Mouse (Mus musculus): ENCODE results near the gene Slc25a13. TPM values are rescaled to one million over a fixed set of nuclear protein-coding genes. Genes with fewer than 3 reads are reported as not detected.

Slc25a13 gene
- polyA plus RNA-seq, 1 experiment = 2.0 TPM

DNA sequence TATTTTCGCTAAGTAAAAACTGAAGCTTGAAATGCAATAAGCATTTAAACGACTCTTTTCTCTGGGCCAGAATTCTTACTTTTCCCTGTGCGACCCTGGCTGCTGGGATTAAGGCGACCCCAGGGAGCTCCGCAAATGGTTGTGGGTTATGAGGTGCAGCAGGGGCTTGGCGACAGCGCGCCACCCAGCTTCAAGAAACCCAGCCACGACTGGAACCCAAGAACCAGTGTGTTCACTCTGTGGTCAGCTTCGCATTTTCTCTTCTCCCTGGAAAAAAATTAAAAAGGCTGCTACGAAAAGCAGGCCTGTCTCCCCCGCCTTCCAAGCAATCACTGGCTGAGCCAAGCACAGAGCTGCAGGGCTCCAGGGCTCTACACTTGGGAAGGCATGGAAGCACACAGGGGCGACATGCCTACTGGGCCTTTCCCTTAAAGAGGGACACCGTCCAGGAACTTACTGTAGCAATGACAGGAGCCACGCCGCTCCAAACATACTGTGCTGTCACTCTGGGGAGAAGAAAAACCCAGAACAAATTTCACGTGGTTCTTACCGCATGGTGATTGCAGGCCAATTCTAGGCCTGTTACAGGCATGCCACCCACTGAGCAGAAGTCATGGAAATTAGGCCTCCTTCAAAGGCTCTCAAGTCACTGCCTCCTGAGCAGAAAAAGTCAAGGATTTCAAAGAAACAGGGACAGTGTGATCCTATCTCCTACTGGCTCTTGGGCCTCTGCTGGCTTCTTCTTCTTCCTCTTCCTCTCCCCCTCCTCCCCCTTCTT, 178.0 kb downstream of the Slc25a13 start:
- H3K4me3 ChIP-seq (ENCODE audit: insufficient read depth, low read length) = no peak overlapping the region

DNA sequence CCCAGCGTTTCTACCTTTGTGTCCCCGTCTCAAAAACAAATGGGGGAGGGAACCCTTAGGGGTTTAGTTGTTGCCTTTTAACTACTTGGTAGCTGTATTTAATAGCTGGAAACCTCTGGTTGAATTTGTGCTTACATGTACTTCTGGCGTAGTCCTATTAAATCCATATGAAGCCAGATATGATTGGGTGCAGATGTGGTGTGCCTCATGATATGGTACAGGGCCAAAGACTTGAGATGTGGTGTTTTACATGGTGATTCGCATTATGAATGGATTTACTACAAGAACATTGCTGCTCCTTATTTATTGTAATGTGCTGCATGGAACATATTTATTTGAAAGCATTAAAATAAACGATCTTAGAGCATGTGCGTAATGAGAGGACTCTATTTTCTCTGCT, 189.3 kb downstream of the Slc25a13 start:
- Histone ChIP-seq H3K27ac (ENCODE audit: insufficient read depth, low read length) (no peak overlapping the region), H3K4me1 (ENCODE audit: control insufficient read depth, insufficient read depth, low read length) (no peaks in the 10 kb centered on the region), H3K4me3 (ENCODE audit: insufficient read depth, low read length) (no peak overlapping the region)
- no peak for TF ChIP-seq POLR2A (IDR thresholded peaks at IDR 0.05; ENCODE audit: extremely low read depth, insufficient read depth, low read length)
- TF ChIP-seq CTCF (IDR thresholded peaks at IDR 0.05; ENCODE audit: extremely low read depth, insufficient read depth, low read length) = no peak

More for the DNA sequence above, 178.0 kb downstream of the Slc25a13 start:
- TF ChIP-seq POLR2A (IDR thresholded peaks at IDR 0.05; ENCODE audit: extremely low read depth, insufficient read depth, low read length) (no peak), CTCF (IDR thresholded peaks at IDR 0.05; ENCODE audit: extremely low read depth, insufficient read depth, low read length) (no peak)
- Histone ChIP-seq H3K27ac (ENCODE audit: insufficient read depth, low read length) (no peak overlapping the region), H3K4me1 (ENCODE audit: control insufficient read depth, insufficient read depth, low read length) (no peaks in the 10 kb centered on the region)

DNA sequence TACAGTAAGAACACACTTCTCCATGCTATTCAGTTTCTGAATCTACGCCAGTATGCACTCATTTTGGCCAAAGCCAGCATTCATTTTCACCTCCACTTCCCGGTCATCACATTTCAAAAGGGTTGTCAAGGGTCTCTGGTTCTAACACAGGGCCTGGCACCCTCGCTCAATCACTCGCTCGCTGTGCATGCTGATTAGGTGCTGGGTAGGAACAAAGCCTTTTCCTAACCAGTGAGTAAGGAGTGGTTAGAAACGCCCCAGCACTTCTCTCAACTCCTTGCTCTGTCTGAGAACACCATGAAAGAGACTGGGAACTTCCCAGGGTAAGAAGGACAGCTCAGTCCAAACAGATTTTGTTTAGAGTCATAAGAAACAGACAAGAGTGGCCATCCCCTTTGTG, 193.0 kb downstream of the Slc25a13 start:
- no peak overlapping the region for H3K4me3 ChIP-seq (ENCODE audit: insufficient read depth, low read length)
- no peak overlapping the region for H3K27ac ChIP-seq (ENCODE audit: insufficient read depth, low read length)
- no peak for TF ChIP-seq CTCF (IDR thresholded peaks at IDR 0.05; ENCODE audit: extremely low read depth, insufficient read depth, low read length)

DNA sequence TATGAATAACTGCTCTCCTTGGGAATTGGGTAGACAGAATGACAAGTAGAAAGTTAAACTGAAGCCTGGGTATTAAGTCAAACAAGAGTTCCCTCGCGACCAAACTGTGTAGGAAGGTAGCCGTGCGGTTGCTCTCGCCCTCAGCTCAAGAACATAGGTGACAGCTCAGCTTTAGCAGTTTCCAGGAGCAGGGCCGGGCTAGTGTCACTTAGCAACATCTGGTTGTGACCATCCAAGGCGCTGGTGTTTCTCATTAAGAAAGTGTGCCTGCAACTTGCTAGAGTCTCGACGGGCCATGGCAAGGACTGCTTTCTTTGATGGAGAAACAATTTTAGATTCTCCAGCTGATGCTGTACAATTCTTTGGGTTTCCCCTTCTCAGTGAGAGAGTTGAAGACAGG, 200.0 kb downstream of the Slc25a13 start:
- no peak overlapping the region for H3K4me3 ChIP-seq (ENCODE audit: insufficient read depth, low read length)
- no peaks in the 10 kb centered on the region for H3K4me1 ChIP-seq (ENCODE audit: control insufficient read depth, insufficient read depth, low read length)
- no peak overlapping the region for H3K27ac ChIP-seq (ENCODE audit: insufficient read depth, low read length)
- no peak for TF ChIP-seq POLR2A (IDR thresholded peaks at IDR 0.05; ENCODE audit: extremely low read depth, insufficient read depth, low read length)
- TF ChIP-seq CTCF (IDR thresholded peaks at IDR 0.05; ENCODE audit: extremely low read depth, insufficient read depth, low read length) = no peak

More for the DNA sequence above, 193.0 kb downstream of the Slc25a13 start:
- H3K4me1 ChIP-seq (ENCODE audit: control insufficient read depth, insufficient read depth, low read length) = no peaks in the 10 kb centered on the region

DNA sequence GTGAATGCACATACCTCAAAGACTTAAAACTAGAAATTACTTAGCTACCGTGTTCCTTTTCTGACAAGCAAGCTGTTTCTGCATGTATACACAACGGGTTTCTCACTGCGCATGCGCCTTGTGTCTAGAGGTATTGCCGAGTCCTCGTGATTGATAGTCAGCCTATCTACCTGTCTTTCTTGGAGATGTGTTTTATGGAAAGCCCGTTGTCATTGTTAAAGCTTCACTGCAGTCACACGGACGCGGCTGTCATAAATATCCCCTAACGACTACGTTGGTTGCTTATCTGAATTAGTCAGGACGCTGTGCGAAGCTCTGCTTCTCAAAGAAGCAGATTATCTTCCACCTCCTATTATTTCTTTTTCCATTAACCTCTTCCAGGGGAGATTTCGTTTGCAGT, 201.4 kb downstream of the Slc25a13 start:
- peak overlapping the region; percentile 14; the same call in 1 of the 2 replicates for H3K4me3 ChIP-seq (ENCODE audit: insufficient read depth, low read length)
- no peak overlapping the region for H3K27ac ChIP-seq (ENCODE audit: insufficient read depth, low read length)
- TF ChIP-seq CTCF (IDR thresholded peaks at IDR 0.05; ENCODE audit: extremely low read depth, insufficient read depth, low read length) = no peak
- TF ChIP-seq POLR2A (IDR thresholded peaks at IDR 0.05; ENCODE audit: extremely low read depth, insufficient read depth, low read length) = no peak
- H3K4me1 ChIP-seq (ENCODE audit: control insufficient read depth, insufficient read depth, low read length) = peaks cover 2% of the 10 kb centered on the region; the same call in 1 of the 2 replicates

DNA sequence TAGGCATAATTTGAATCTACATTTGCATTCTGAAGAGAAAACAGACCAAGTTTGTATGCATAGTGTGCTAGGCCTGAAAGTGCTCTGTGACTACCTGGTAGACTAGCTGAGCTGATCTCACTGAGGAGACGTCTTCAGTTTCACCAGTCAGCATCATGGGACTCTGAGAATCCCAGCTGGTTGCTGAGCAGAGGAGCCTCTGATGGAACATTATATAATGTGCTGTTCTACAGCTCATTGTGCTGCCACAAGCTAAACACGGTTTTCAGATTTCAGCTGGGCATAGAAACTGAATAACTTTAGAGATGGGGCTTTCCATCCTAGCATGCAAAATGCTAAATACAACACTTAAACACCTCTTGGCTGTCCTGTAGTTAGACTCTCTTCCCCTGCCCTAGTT, 205.6 kb downstream of the Slc25a13 start:
- H3K4me1 ChIP-seq (ENCODE audit: control insufficient read depth, insufficient read depth, low read length) = peaks cover 2% of the 10 kb centered on the region; the same call in 1 of the 2 replicates
- TF ChIP-seq POLR2A (IDR thresholded peaks at IDR 0.05; ENCODE audit: extremely low read depth, insufficient read depth, low read length) = no peak
- no peak for TF ChIP-seq CTCF (IDR thresholded peaks at IDR 0.05; ENCODE audit: extremely low read depth, insufficient read depth, low read length)
- H3K27ac ChIP-seq (ENCODE audit: insufficient read depth, low read length) = no peak overlapping the region
- H3K4me3 ChIP-seq (ENCODE audit: insufficient read depth, low read length) = no peak overlapping the region

DNA sequence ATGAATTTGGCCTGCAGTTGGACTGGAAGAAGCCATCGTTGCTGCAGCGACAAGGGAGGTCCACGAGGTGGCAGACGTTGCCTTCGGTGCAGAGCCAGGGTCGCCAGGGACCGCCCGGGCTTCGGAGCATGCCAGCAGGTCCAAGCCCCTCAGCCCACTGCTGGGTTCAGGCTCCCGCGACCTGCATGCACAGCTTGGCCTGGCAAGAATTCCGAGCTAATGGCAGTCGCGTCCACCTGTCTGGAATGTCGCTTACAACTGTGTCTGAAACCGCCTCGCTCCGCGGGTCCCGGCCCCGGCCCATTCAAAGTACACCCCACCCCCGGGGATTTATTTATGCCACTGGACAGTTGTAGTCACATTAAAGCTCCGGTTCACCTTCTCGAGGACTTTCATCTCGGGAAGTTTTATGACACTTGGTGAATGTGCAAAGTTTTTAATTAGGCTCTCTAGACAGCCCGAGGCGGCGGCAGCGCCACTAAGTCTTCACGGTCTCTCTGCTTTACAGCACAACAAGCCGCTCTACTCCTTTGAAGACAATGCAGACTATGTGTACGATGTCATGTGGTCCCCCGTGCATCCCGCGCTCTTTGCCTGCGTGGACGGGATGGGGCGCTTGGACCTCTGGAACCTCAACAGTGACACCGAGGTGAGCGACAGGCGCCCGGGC, 211.1 kb downstream of the Slc25a13 start:
- H3K4me3 ChIP-seq (ENCODE audit: insufficient read depth, low read length) = peak overlapping the region; percentile 35
- H3K27ac ChIP-seq (ENCODE audit: insufficient read depth, low read length) = no peak overlapping the region
- peak; percentile 80 for TF ChIP-seq CTCF (IDR thresholded peaks at IDR 0.05; ENCODE audit: extremely low read depth, insufficient read depth, low read length)
- no peak for TF ChIP-seq POLR2A (IDR thresholded peaks at IDR 0.05; ENCODE audit: extremely low read depth, insufficient read depth, low read length)
- H3K4me1 ChIP-seq (ENCODE audit: control insufficient read depth, insufficient read depth, low read length) = no peaks in the 10 kb centered on the region

DNA sequence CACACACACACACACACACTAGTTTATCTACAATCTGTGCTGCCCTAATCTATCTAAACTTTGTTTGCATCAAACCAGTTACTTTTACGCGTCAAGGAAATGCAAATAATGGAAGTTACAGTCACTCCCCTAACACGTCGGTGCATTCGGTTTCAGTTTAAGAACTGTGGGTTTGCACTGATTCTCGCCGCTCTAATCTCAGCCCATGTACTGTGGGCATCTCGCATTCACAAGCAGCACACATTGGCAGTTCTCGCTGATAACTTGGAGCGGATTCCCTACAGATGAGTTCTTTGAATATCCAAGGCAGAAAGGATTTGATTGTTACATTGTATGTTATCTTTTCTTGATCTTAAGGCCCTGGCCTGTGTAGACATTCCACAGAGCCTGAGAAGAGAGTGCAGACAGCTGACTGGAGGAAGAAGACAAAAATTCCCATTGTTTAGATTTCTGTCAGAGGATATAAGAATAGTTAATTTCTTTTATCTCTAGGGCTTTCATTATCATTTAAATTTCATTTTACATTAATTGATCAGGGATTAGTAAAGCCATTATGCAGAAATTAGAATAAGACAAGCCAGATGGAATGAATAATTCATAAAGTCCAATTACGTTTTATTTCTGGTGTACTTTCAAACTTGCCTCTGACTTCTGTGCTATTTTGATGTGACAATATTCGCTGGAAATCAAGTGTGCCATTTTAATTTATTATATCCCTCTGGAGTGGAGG, 212.1 kb downstream of the Slc25a13 start:
- H3K27ac ChIP-seq (ENCODE audit: insufficient read depth, low read length) = no peak overlapping the region
- H3K4me3 ChIP-seq (ENCODE audit: insufficient read depth, low read length) = no peak overlapping the region
- TF ChIP-seq CTCF (IDR thresholded peaks at IDR 0.05; ENCODE audit: extremely low read depth, insufficient read depth, low read length) = no peak
- TF ChIP-seq POLR2A (IDR thresholded peaks at IDR 0.05; ENCODE audit: extremely low read depth, insufficient read depth, low read length) = no peak
- H3K4me1 ChIP-seq (ENCODE audit: control insufficient read depth, insufficient read depth, low read length) = no peaks in the 10 kb centered on the region

DNA sequence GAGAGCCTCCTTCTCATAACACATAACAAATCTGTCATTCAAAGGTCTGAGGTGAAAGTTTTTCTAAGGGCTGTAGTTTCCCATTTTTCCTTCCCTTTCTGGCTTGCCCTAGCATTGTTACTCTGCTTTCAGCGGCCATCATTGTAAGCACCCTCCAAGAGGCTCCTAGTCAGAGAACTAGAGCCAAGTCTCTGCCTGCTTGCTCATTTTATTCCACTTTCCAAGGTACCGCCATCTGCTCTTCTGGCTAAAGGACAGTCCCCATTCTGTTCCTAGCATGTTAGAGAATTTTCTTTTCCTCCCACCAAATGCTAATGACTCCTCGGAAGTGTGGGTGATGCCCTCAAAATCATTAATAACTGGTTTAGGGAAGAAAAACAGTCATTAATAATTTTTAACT, 214.9 kb downstream of the Slc25a13 start:
- TF ChIP-seq CTCF (IDR thresholded peaks at IDR 0.05; ENCODE audit: extremely low read depth, insufficient read depth, low read length) = no peak

More for the DNA sequence above, 214.9 kb downstream of the Slc25a13 start:
- no peak overlapping the region for H3K27ac ChIP-seq (ENCODE audit: insufficient read depth, low read length)
- H3K4me1 ChIP-seq (ENCODE audit: control insufficient read depth, insufficient read depth, low read length) = no peaks in the 10 kb centered on the region
- H3K4me3 ChIP-seq (ENCODE audit: insufficient read depth, low read length) = no peak overlapping the region
